Mouse (Mus musculus) thymus, postnatal 14 days (tissue): Measurements from ENCODE around the gene Cdr2.
A peak's percentile ranks its signal among the peaks of the same experiment; 100 is the strongest.
"Not testable (repeated sequence)": the region's sequence is repeated elsewhere in the genome, so short reads cannot be mapped to it uniquely, and the experiment has no call there.

Experiments used
- DNase-seq: peaks from one replicate; pipeline ENCODE4 v3.0.0; 2021

Cdr2 gene

GRCm38 (mm10) chr7:120970112-120970511 lies 12.0 kb downstream of the Cdr2 start:
- DNase-seq: no peak

GRCm38 (mm10) chr7:120969221-120969620 lies 12.9 kb downstream of the Cdr2 start:
- no peak for DNase-seq

GRCm38 (mm10) chr7:120963126-120963525 lies 19.0 kb downstream of the Cdr2 start:
- DNase-seq: no peak

GRCm38 (mm10) chr7:120961893-120962292 lies 20.2 kb downstream of the Cdr2 start:
- DNase-seq: no peak

- peak; percentile 38 for DNase-seq
Measured at GRCm38 (mm10) chr7:120960601-120961000, 21.5 kb downstream of the Cdr2 start.

- no peak for DNase-seq
Measured at GRCm38 (mm10) chr7:120960116-120960515, 22.0 kb downstream of the Cdr2 start.

GRCm38 (mm10) chr7:120953591-120953990 lies 28.5 kb downstream of the Cdr2 start:
- not testable (repeated sequence) for DNase-seq

- no peak for DNase-seq
Measured at GRCm38 (mm10) chr7:120943936-120944509, 38.1 kb downstream of the Cdr2 start.

GRCm38 (mm10) chr7:120942506-120942905 lies 39.6 kb downstream of the Cdr2 start:
- DNase-seq: no peak

GRCm38 (mm10) chr7:120941214-120941613 lies 40.9 kb downstream of the Cdr2 start:
- DNase-seq: no peak

GRCm38 (mm10) chr7:120940343-120940742 lies 41.8 kb downstream of the Cdr2 start:
- no peak for DNase-seq

GRCm38 (mm10) chr7:120938206-120938605 lies 43.9 kb downstream of the Cdr2 start:
- no peak for DNase-seq

- DNase-seq: no peak
Measured at GRCm38 (mm10) chr7:120936522-120936921, 45.6 kb downstream of the Cdr2 start.

- DNase-seq: peak; percentile 61
Measured at GRCm38 (mm10) chr7:120934716-120935115, 47.4 kb downstream of the Cdr2 start.

- no peak for DNase-seq
Measured at GRCm38 (mm10) chr7:120933680-120934195, 48.4 kb downstream of the Cdr2 start.

- no peak for DNase-seq
Measured at GRCm38 (mm10) chr7:120933110-120933509, 49.0 kb downstream of the Cdr2 start.

GRCm38 (mm10) chr7:120918526-120918962 lies 63.6 kb downstream of the Cdr2 start:
- peak; percentile 78 for DNase-seq

GRCm38 (mm10) chr7:120917592-120918461 lies 64.3 kb downstream of the Cdr2 start, which contains the start of gene Polr3e:
Gene Polr3e, plus strand, starts transcription at chr7:120917744.
- peak; percentile 99 for DNase-seq

GRCm38 (mm10) chr7:120917279-120917591 lies 64.9 kb downstream of the Cdr2 start:
- DNase-seq: no peak

GRCm38 (mm10) chr7:120916262-120916875 lies 65.7 kb downstream of the Cdr2 start:
- peak; percentile 21 for DNase-seq

GRCm38 (mm10) chr7:120913332-120913731 lies 68.8 kb downstream of the Cdr2 start:
- DNase-seq: peak; percentile 33

- DNase-seq: not testable (repeated sequence)
Measured at GRCm38 (mm10) chr7:120911268-120911667, 70.8 kb downstream of the Cdr2 start.

GRCm38 (mm10) chr7:120910172-120910571 lies 71.9 kb downstream of the Cdr2 start:
- not testable (repeated sequence) for DNase-seq
